Mouse (Mus musculus): ENCODE measurements around the gene Fbln7.
A peak's percentile ranks its signal among the peaks of the same experiment; 100 is the strongest.

Fbln7 gene

DNA sequence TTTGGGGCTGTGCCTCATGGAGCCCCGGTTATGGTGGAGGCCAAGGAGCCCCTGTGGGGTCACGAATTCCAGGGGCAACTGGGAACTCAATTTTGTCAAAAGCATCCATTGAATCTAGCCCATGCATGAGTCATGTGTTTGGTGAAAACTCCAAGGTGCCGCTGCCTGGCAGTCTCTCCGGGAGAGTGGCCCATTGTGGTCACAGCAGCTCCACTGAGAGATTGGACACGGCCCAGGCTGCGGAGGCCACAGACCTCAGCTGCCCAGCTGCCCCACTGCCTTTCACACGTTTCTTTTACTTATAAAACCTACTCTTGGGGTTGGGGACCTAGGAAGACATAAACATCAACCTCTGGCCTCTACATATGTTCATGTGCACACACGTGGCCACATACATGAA is 12.7 kb downstream of the Fbln7 start:
- no peak for DNase-seq

GRCm38 (mm10) chr2:128881236-128881635 is 18.5 kb downstream of the Fbln7 start:
- DNase-seq: peak; percentile 17

- DNase-seq: no peak
Measured at GRCm38 (mm10) chr2:128885225-128885811, 22.5 kb downstream of the Fbln7 start.

DNA sequence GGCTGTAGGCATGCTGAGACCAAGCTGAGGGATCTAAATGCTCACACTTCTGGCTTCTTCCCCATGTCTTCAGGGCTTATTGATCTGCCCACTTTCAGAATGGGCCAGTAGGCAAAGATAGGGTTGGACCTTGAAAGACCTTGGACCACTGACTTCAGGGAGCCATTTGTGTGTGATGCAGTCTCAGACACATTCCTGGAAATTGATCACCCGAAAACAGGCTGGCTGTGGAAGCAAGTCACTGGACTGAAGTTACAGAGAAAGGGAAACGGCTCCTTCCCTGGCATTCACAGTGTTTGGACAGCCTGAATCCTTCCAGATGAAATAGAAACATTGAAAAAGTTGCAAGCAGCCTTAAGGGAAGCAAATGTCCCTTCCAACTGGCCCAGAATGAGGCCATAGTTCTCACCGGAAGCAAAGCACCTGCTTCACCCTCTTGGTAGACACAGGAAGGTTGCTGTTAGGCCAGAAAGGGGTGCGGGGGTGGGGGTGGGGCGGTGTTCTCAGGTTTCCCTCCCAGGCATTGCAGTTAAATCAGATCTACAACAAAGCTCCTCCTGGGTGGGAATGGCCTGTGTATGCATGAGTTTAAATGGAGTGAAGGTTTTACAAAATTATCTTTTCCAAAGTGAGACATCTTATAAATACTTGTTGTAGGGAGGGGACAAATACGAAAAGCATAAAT is 25.2 kb downstream of the Fbln7 start:
- no peak for DNase-seq

DNA sequence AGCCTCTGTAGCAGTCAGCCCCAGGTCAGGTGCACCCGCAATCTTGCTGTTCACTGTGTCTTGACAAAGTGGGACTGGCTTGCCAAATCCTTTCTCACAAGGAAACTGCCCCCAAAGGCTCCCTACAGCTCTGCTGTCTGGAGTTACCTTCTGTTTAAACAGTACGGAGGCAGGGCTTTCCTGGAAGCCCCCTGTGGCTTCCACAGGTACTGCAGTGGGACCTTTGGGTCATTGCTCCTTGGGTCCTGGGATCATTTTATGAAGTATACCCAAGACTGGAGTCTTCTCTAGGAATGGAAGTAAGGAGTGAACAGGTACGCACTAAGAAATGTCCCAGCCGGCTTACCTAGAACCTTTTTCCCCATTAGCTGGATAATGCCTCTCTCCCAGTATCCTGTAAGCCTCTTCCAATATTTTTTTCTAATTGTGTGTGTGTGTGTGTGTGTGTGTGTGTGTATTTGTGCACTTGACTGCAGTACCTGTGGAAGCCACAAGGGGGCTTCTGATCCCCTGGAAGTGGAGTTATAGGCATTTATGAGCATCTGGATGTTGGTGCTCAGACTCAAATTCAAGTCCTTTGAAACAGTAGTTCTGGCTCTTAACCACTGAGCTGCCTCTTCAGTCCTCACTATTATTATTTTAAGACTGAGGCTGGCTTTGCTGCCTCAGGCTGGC is 28.0 kb downstream of the Fbln7 start:
- no peak for DNase-seq

DNA sequence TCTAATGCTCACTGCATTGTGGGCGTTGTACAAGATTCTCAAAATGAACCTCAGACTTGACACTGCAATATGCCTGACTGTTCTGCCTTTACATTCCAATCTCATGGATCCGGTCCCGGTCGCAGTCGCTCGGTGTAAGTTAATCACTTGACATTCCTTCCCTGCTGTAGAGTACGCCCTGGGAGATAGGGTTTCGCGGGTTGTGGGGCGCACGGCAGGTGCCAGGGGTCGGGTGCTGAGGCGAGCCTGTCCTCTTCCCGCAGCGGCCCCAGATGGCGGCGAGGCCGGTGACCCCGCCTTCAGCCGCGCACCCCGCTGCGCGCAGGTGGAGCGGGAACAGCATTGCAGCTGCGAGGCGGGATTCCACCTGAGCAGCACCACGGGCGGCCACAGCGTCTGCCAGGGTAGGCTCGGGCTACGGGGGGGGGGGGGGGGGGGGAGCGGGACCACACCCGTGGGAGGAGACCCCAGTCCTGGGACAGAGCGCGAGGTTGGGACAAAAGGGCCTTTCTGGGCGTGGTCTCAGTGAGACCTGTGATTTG is 29.5 kb downstream of the Fbln7 start:
- no peak for DNase-seq

DNA sequence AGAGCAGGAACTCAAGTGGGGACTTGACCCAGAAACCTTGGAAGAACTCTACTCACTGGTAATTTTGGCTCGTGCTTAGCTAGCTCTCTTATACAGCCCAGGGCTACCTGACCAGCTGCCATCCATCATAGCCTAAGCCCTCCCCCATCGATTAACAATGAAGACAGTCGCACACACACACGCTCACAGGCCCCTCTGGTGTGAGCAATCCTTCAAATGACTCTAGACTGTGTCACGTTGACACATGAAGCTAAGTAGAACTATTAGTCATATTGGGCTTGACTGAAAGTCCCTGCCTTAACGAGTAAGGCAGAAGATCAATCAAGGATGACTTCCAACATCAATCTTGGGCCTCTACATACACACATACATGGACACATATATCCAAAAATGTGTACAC is 40.1 kb downstream of the Fbln7 start:
- no peak for DNase-seq

DNA sequence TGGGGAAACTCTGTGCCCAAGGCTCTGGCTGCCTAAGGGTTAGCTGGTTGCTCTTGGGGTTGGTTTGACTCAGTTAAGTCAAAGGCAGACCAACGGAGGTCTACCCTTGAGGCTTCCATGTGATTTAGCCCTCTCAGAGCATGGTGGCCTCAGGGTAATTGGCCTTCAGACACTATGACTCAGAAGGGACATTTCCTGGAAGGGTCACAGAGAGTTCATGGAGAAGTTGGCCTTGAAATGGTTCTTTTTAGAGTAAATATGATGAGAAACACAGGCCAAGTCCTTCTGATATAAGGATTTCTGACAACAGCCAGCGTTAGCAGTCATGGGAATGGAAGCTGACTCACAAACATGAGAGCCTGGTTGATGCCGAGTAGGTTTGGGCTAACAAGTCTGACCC is 40.9 kb downstream of the Fbln7 start:
- DNase-seq: no peak

DNA sequence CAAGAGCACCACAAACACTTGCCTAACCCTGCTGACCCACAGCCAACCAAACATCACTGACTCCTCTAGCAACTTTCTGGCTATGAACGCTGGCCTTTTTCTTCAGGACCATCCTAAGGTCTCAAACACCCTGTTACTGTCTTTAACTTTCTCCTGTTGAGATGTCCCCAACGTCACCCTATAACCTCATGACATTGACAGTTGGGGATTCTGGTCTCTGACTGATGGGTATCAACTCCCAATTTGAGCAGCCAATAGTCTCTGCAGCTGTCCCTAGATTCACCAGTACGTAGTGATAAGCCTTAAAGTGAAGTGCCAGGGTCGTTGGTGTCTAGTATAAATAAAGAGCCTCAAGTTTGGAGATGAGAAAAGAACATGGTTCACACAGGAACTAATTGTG is 52.2 kb downstream of the Fbln7 start:
- no peak for DNase-seq

DNA sequence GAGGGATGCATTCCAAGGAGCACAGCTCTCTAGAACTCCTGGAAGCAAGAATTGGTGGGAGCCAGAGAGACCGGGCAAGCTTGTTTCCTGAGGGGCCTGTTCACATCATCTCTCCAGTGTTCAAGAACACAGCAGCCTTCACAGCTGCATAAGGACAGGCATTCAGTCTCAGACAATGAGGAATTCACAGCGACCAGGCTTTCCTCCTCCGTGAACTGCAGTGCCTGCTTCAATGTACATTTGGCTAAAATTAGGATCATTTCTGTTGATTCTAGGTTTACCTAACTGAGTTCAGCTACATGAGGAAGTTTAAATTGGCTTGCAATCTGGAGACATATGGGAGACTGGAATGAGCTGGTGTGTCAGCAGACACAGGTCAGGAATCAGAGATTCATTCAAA is 53.7 kb downstream of the Fbln7 start:
- no peak for DNase-seq

- DNase-seq: no peak
Measured at GRCm38 (mm10) chr2:128924799-128925198, 62.0 kb downstream of the Fbln7 start.

DNA sequence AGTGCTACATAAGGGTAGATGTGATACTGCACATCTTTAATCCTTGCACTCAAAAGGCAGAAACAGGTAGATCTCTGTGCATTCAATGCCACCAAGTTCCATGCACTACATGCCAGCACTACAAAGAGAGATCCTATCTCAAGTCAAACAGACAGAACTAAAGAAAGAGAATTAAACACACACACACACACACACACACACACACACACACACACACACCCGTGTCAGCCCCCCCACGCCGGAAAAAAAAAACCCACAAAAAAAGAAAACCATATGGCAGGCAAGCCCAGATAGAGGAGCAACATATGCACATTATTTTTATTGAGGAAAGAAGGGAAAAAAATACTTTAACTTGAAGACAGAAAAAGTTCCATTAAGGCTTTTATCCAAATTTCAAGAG is 65.7 kb downstream of the Fbln7 start:
- no peak for DNase-seq

GRCm38 (mm10) chr2:128930704-128931103 is 67.9 kb downstream of the Fbln7 start:
- DNase-seq: no peak

- no peak for DNase-seq
Measured at GRCm38 (mm10) chr2:128936256-128936655, 73.5 kb downstream of the Fbln7 start.

- DNase-seq: peak; percentile 97
Measured at GRCm38 (mm10) chr2:128943538-128944528, 81.1 kb downstream of the Fbln7 start, which contains the start of gene Zc3h8. Gene Zc3h8, minus strand, starts transcription at chr2:128944077.
